Mouse (Mus musculus): ENCODE data around the gene Ccdc126. TPM values are rescaled to one million over a fixed set of nuclear protein-coding genes. Genes with fewer than 3 reads are reported as not detected.
"Not testable (repeated sequence)": the region's sequence is repeated elsewhere in the genome, so short reads cannot be mapped to it uniquely, and the experiment has no call there.

Gene Ccdc126
- polyA plus RNA-seq, 1 experiment from 2014 or later: 7.0 TPM

DNA sequence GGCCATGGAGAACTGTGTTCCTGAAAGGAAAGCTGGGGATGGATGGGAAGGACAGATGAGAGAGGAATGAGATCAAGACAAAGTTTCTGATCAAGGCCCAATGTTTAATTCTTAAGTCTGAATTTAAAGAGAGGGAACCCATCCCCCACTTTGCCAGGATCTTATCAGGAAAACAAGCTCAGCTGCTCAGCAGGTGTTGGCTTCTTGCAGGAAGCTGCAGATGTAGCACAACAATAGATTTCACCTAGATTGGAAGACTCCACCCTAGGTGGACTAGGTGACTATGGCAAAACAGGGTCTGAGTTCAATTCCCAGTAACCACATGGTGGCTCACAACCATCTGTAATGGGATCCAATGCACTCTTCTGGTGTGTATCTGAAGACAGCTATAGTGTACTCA is 20.8 kb upstream of the Ccdc126 start:
- H3K4me1 ChIP-seq (ENCODE audit: control insufficient read depth, insufficient read depth, low read length): no peaks in the 10 kb centered on the region
- H3K9ac ChIP-seq (ENCODE audit: low read length): no peak overlapping the region
- no peaks in the 10 kb centered on the region for H3K9me3 ChIP-seq (ENCODE audit: control insufficient read depth, low read length)
- no peaks in the 10 kb centered on the region for H3K27me3 ChIP-seq (ENCODE audit: control insufficient read depth, insufficient read depth, low read length)
- ATAC-seq (ENCODE audit: insufficient read depth, low FRiP score, low TSS enrichment): no peak
- no peak overlapping the region for H3K4me2 ChIP-seq (ENCODE audit: low read depth)
- H3K36me3 ChIP-seq (ENCODE audit: control insufficient read depth, insufficient read depth, low read length): no peaks in the 10 kb centered on the region
- no peak for DNase-seq (ENCODE audit: low spot score)
- no peak overlapping the region for H3K27ac ChIP-seq (ENCODE audit: low read depth, low read length)
- no peak overlapping the region for H3K4me3 ChIP-seq (ENCODE audit: low read depth, low read length)

DNA sequence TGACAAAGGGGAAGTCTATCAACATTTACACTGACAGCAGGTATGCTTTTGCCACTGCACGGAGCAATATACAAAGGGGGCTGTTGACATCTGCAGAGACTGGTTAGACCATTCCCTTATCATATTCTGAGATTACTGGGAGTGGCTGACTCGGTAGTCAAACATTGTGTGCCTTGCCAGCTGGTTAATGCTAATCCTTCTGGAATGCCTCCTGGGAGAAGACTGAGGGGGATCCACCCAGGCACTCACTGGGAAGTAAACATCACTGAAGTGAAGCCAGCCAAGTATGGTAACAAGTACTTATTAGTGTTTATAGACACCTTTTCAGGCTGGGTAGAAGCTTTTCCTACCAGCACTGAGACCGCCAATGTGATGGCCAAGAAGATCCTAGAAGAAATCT is 4.3 kb upstream of the Ccdc126 start:
- not testable (repeated sequence) for ATAC-seq (ENCODE audit: insufficient read depth, low FRiP score, low TSS enrichment); H3K9me3 ChIP-seq (ENCODE audit: control insufficient read depth, low read length); H3K4me3 ChIP-seq (ENCODE audit: low read depth, low read length); H3K36me3 ChIP-seq (ENCODE audit: control insufficient read depth, insufficient read depth, low read length); H3K9ac ChIP-seq (ENCODE audit: low read length); H3K4me2 ChIP-seq (ENCODE audit: low read depth); H3K4me1 ChIP-seq (ENCODE audit: control insufficient read depth, insufficient read depth, low read length); H3K27me3 ChIP-seq (ENCODE audit: control insufficient read depth, insufficient read depth, low read length); H3K27ac ChIP-seq (ENCODE audit: low read depth, low read length); DNase-seq (ENCODE audit: low spot score)
- WGBS: 68% methylated on average over 3 of the region's 3 CpGs

DNA sequence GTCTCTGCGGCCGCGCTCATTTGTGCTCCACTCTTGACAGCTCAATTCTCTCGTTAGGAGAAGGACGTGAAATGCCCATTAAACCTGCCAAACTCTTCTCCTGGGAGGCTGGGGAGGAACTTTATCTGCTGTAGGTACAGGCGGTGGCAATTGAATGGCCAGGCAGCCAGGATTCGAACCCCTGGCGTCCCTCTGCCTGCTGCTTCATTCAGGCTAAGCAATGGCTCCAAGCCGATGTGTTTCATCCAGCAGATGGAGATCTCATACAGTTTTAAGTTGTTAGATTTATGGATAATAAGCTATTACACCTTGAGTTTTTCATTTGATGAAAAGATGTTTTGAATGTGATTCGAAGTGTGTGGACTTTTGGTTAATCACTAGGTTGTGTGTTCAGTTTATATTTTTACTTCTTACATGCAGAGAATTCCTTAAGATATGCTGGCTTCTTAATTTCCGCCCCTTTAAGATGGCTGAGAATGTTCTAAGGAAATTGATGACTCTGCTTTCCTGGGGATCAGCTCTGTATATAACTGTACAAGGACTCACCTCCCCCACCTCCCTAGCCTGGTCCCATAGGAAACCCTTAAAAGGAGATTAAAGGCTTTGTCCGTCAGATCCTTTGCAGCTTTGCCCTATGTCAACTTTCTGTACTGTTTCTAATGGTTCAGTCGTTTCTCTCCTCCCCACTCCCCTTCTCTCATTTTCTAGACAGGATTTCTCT is 681 bp downstream of the Ccdc126 start:
- WGBS: 15% methylated on average over 13 of the region's 13 CpGs
- Histone ChIP-seq H3K4me3 (ENCODE audit: low read depth, low read length) (peak overlapping the region; percentile 62), H3K36me3 (ENCODE audit: control insufficient read depth, insufficient read depth, low read length) (no peaks in the 10 kb centered on the region), H3K9me3 (ENCODE audit: control insufficient read depth, low read length) (no peaks in the 10 kb centered on the region), H3K9ac (ENCODE audit: low read length) (peak overlapping the region; percentile 79), H3K27me3 (ENCODE audit: control insufficient read depth, insufficient read depth, low read length) (no peaks in the 10 kb centered on the region), H3K27ac (ENCODE audit: low read depth, low read length) (peak overlapping the region; percentile 67), H3K4me2 (ENCODE audit: low read depth) (peak overlapping the region; percentile 54), H3K4me1 (ENCODE audit: control insufficient read depth, insufficient read depth, low read length) (no peaks in the 10 kb centered on the region; the same call in 1 of the 2 replicates)
- ATAC-seq (ENCODE audit: insufficient read depth, low FRiP score, low TSS enrichment): no peak
- DNase-seq (ENCODE audit: low spot score): no peak

DNA sequence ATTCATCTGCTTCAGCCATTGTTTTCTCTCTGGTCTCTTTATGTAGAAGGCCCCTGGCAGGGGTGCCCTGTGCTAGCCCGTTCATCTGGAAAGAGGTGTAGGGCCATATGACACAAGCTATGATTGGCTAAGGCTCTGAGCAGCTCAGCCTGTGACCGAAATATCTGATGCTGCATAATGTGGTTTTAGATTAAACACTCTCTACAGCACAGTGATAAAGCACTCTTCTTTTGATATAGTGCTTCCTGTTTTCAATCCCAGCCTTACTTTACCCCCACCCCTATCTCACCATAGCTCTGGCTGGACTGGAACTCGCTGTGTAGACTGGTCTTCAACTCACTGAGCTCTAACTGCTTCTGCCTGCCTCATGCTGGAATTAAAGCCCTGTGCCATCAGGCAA is 2.3 kb downstream of the Ccdc126 start:
- Histone ChIP-seq H3K9me3 (ENCODE audit: control insufficient read depth, low read length) (no peaks in the 10 kb centered on the region), H3K4me2 (ENCODE audit: low read depth) (no peak overlapping the region), H3K27ac (ENCODE audit: low read depth, low read length) (no peak overlapping the region), H3K36me3 (ENCODE audit: control insufficient read depth, insufficient read depth, low read length) (no peaks in the 10 kb centered on the region), H3K4me1 (ENCODE audit: control insufficient read depth, insufficient read depth, low read length) (no peaks in the 10 kb centered on the region; the same call in 1 of the 2 replicates), H3K27me3 (ENCODE audit: control insufficient read depth, insufficient read depth, low read length) (no peaks in the 10 kb centered on the region), H3K4me3 (ENCODE audit: low read depth, low read length) (no peak overlapping the region), H3K9ac (ENCODE audit: low read length) (no peak overlapping the region)
- no peak for ATAC-seq (ENCODE audit: insufficient read depth, low FRiP score, low TSS enrichment)
- DNase-seq (ENCODE audit: low spot score): no peak
- WGBS: 93% methylated on average over 3 of the region's 3 CpGs

DNA sequence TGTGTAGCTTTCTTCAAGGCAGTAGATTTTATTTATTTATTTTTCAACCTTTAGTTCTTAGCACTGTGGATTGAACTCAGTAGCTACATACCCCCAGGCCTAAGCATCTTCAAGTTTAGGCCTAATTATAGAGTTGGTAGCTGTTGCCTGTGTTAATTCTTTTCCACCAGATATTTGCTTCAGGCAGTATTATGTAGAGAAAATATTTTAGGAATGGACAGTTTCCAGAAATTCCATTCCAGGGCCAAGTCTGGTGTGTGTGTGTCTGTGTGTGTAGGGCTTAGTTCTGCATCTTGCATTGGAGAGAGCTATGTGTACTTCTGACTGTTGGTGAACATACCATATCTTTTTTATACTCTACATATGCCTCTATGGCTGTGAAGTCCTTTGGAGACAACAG is 3.0 kb downstream of the Ccdc126 start:
- no peaks in the 10 kb centered on the region; the same call in 1 of the 2 replicates for H3K4me1 ChIP-seq (ENCODE audit: control insufficient read depth, insufficient read depth, low read length)
- no peak overlapping the region for H3K4me3 ChIP-seq (ENCODE audit: low read depth, low read length)
- no peaks in the 10 kb centered on the region for H3K9me3 ChIP-seq (ENCODE audit: control insufficient read depth, low read length)
- no peak overlapping the region for H3K27ac ChIP-seq (ENCODE audit: low read depth, low read length)
- ATAC-seq (ENCODE audit: insufficient read depth, low FRiP score, low TSS enrichment) (no peak), DNase-seq (ENCODE audit: low spot score) (no peak)
- H3K36me3 ChIP-seq (ENCODE audit: control insufficient read depth, insufficient read depth, low read length): no peaks in the 10 kb centered on the region
- no peak overlapping the region for H3K4me2 ChIP-seq (ENCODE audit: low read depth)
- H3K9ac ChIP-seq (ENCODE audit: low read length): no peak overlapping the region
- no peaks in the 10 kb centered on the region for H3K27me3 ChIP-seq (ENCODE audit: control insufficient read depth, insufficient read depth, low read length)

DNA sequence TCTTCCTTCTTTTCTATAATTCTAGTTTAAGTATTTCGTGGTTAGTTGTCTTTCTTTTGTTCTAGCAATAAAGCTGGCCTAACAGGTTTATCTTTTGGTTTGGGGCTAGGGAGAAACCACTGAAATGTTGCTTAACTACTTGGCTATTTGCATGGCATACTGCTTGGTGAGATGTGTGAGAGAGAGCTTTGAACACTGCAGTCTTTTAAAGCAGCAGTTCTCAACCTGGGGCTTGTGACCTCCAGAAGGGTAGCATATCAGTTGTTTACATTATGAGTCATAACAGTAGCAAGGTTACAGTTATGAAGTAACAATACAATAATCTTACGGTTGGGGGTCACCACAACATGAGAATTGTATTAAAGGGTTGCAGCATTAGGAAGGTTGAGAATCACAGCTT is 3.9 kb downstream of the Ccdc126 start:
- no peak for ATAC-seq (ENCODE audit: insufficient read depth, low FRiP score, low TSS enrichment)
- DNase-seq (ENCODE audit: low spot score): no peak
- Histone ChIP-seq H3K4me3 (ENCODE audit: low read depth, low read length) (no peak overlapping the region), H3K27ac (ENCODE audit: low read depth, low read length) (no peak overlapping the region), H3K27me3 (ENCODE audit: control insufficient read depth, insufficient read depth, low read length) (no peaks in the 10 kb centered on the region), H3K4me2 (ENCODE audit: low read depth) (no peak overlapping the region), H3K4me1 (ENCODE audit: control insufficient read depth, insufficient read depth, low read length) (no peaks in the 10 kb centered on the region; the same call in 1 of the 2 replicates), H3K9me3 (ENCODE audit: control insufficient read depth, low read length) (no peaks in the 10 kb centered on the region), H3K36me3 (ENCODE audit: control insufficient read depth, insufficient read depth, low read length) (no peaks in the 10 kb centered on the region), H3K9ac (ENCODE audit: low read length) (no peak overlapping the region)
- WGBS: 69% methylated on average over 2 of the region's 2 CpGs

DNA sequence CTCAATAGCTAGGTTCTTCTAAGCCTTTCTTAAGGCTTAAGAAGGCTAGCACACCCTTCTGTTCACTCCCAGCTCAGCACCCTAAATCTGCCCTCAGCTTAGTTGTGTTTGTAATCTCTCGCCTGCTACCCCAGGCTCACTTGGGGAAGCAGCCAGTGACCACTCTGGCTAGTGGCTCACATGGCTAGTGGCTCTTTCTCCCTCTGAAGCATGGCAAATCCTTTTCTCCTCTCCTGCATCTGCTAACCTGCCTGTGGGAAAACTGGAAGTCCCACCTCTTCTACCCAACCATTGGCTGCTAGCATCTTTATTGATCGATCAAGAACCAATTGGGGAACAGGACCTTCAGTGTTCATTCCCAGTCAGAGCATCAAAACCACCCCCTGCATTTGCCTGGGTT is 5.5 kb downstream of the Ccdc126 start:
- ATAC-seq (ENCODE audit: insufficient read depth, low FRiP score, low TSS enrichment) (no peak), DNase-seq (ENCODE audit: low spot score) (no peak)
- Histone ChIP-seq H3K36me3 (ENCODE audit: control insufficient read depth, insufficient read depth, low read length) (no peaks in the 10 kb centered on the region), H3K4me3 (ENCODE audit: low read depth, low read length) (no peak overlapping the region), H3K9me3 (ENCODE audit: control insufficient read depth, low read length) (no peaks in the 10 kb centered on the region), H3K4me2 (ENCODE audit: low read depth) (no peak overlapping the region), H3K27me3 (ENCODE audit: control insufficient read depth, insufficient read depth, low read length) (no peaks in the 10 kb centered on the region), H3K4me1 (ENCODE audit: control insufficient read depth, insufficient read depth, low read length) (no peaks in the 10 kb centered on the region; the same call in 1 of the 2 replicates), H3K9ac (ENCODE audit: low read length) (no peak overlapping the region), H3K27ac (ENCODE audit: low read depth, low read length) (no peak overlapping the region)
- 56% methylated on average over 2 of the region's 2 CpGs for WGBS

DNA sequence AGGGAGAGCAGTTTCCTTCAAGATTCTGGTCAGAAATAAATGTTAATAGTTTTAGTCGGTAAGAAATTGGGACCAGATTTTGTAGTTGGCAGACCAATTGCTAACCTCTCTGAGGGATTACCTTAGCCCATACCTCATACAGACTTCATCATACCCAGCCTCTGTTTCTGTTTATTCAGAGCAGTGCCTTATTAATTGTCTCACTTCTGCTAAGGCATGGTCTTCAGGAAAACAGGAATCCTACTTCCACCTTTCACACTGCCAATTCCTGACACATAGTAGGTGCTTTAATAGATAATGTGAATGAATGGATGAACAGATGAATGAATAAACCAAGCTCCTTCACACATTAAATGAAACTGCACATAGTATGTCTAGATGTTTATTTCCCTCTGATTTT is 6.2 kb downstream of the Ccdc126 start:
- Histone ChIP-seq H3K9ac (ENCODE audit: low read length) (no peak overlapping the region), H3K36me3 (ENCODE audit: control insufficient read depth, insufficient read depth, low read length) (no peaks in the 10 kb centered on the region), H3K9me3 (ENCODE audit: control insufficient read depth, low read length) (no peaks in the 10 kb centered on the region), H3K4me1 (ENCODE audit: control insufficient read depth, insufficient read depth, low read length) (no peaks in the 10 kb centered on the region), H3K4me2 (ENCODE audit: low read depth) (no peak overlapping the region), H3K27me3 (ENCODE audit: control insufficient read depth, insufficient read depth, low read length) (no peaks in the 10 kb centered on the region), H3K4me3 (ENCODE audit: low read depth, low read length) (no peak overlapping the region), H3K27ac (ENCODE audit: low read depth, low read length) (no peak overlapping the region)
- WGBS: 79% methylated on average over 1 of the region's 1 CpGs
- ATAC-seq (ENCODE audit: insufficient read depth, low FRiP score, low TSS enrichment) (no peak), DNase-seq (ENCODE audit: low spot score) (no peak)

DNA sequence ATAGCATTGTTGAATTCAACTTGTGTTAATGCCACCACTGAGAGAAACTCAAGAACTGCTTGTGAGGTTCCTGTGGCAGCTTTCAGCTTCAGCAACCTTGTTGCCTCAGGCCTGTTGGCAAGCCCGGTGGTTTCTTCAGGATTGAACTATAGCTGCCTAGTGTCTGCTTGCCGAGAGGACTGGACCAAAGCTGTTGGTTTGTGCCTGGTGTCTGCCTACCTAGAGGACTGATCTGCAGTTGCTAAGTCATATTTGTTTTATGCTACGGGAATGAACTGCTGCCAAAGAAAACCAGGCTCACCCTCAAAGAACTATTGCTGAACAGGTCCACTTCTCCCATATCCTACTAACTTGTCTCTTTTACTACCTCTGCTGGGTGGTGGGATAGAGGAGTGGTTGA is 7.8 kb downstream of the Ccdc126 start:
- ATAC-seq (ENCODE audit: insufficient read depth, low FRiP score, low TSS enrichment) (no peak), DNase-seq (ENCODE audit: low spot score) (no peak)
- H3K36me3 ChIP-seq (ENCODE audit: control insufficient read depth, insufficient read depth, low read length): no peaks in the 10 kb centered on the region
- no peaks in the 10 kb centered on the region for H3K9me3 ChIP-seq (ENCODE audit: control insufficient read depth, low read length)
- H3K27me3 ChIP-seq (ENCODE audit: control insufficient read depth, insufficient read depth, low read length): no peaks in the 10 kb centered on the region
- no peak overlapping the region for H3K9ac ChIP-seq (ENCODE audit: low read length)
- no peaks in the 10 kb centered on the region for H3K4me1 ChIP-seq (ENCODE audit: control insufficient read depth, insufficient read depth, low read length)
- H3K27ac ChIP-seq (ENCODE audit: low read depth, low read length): no peak overlapping the region
- WGBS: 84% methylated on average over 3 of the region's 3 CpGs
- H3K4me3 ChIP-seq (ENCODE audit: low read depth, low read length): no peak overlapping the region
- no peak overlapping the region for H3K4me2 ChIP-seq (ENCODE audit: low read depth)

All from neural tube, embryonic 11.5 days (tissue).